Mouse (Mus musculus) layer of hippocampus, postnatal 25 days (tissue): ENCODE measurements at regions not wholly inside any gene's neighbourhood (a gene's known extent, or its start where the extent isn't known, plus 50 kb on each side); places are given as distances from the start of the nearest gene placed in this dataset.

Experiments used
- DNase-seq, 2 experiments: peaks; one replicate each; pipeline ENCODE4 v3.0.0; 2022; ENCODE audit warnings: mixed read lengths in 2 of 2, low spot score in 1 of 2; ENCODE audit errors: extremely low spot score in 1 of 2

DNA sequence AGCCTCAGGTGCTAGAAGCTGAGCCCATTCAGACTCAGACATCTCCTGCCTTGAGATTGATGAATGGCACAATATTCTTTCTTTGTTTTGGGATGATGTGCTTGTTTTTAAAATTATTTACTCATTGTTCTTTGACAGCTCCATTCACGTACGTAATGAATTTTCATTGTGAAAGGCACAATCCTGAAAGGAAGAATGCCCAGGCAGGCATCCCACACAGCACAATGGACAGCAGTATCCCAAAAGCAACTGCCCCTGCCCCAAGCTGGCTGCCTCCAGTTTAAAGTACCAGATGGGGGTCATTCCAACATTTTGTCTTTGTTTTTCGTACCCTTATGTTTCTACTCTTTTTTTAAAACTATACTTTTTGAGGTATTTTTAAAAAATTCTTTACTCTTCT is 210.9 kb upstream of the St8sia2 start:
- DNase-seq = no peak

DNA sequence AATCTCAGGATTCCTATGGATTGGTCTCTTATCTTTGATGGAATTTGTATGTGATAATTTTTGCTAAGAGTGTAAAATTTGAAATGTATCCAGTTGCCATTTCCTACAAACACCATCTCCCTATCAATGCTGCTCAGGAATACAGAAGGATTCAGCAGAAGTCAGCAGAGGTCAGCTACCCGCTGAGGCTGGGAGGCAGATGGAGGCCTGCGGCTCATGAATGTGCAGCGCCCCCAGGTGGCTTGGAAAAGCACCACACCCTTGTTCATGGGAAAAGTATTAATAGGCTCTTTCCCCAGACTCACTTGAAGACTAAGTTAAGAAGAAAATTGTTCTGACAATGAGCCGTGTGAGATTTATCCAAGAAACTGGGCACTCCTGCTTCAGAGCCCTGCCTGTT is 187.2 kb upstream of the St8sia2 start:
- peak; percentile 12 to 27 for DNase-seq

DNA sequence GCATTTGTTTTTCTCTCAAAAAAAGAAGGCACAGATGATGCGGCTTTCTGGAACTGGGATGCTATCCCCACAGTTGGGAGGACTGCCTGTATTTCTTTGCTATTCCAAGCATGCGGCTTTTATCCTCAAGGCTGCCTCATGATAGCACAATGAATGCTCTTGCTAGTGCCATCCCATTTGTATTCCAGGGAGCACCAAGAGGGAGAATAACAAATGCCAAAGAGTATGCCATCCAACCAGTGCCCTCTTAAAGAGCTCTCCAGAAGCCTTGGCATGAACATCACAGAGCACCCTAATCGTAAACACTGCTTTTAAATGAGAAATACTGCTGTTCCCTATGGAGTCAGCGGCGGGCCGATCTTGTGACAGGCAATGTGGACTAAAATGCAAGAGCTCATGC is 185.3 kb upstream of the St8sia2 start:
- no peak for DNase-seq

DNA sequence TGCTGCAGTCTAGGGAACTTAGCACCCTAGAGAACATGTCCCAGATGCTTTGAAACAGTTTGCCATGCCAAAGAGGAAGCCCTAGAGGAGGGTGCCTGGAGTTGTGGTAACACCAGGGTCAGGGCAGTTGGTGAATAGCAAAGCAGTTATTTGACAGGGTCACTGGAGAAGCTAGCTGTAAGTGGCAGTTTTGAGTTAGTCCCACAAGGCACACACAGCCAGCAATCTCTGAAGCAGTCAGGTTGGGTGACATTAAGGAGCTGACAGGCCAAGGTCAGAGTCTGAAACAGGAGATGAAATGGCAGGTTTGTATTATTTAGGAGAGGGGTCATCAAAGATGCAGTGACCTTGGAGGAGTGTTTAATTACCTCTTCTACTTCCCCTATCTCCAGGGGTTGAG is 171.2 kb upstream of the St8sia2 start:
- DNase-seq = no peak

DNA sequence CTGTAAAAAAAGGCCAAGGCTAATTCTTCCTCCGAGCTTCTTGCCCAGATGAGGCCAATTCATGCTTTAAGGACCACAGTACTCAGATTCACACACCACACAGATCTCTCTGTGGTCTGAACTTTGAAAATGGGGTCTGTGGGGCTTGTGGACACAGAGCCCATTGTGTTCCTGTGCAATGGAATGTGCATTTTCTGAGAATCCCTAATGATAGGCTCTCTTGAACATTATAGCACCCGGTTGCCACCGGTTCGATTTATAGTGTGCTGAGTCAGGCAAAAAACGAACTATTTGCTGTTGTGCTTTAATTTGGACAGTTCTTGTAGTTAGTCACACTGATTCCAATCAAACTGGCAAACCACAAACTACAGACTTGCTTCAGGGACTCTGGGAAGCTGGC is 160.7 kb upstream of the St8sia2 start:
- no peak for DNase-seq

DNA sequence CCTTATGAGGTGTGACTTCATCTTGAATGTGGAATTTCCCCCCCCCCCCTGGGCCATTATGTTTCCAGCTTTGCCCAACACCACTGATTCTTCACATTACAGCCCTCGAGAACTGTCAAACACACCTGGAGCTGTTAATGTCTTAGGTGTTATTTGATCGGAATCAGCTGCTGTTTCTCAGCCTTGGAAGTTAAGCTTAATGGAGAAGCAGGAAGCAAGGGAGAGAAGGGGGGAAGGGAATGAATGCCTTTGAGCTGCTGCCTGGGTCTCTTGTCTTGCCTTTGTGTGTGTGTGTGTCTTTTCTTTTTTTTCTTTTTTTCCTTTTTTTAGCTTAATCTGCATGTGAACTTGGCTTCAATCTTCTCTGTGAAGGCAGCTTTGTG is 159.7 kb upstream of the St8sia2 start:
- no peak for DNase-seq

DNA sequence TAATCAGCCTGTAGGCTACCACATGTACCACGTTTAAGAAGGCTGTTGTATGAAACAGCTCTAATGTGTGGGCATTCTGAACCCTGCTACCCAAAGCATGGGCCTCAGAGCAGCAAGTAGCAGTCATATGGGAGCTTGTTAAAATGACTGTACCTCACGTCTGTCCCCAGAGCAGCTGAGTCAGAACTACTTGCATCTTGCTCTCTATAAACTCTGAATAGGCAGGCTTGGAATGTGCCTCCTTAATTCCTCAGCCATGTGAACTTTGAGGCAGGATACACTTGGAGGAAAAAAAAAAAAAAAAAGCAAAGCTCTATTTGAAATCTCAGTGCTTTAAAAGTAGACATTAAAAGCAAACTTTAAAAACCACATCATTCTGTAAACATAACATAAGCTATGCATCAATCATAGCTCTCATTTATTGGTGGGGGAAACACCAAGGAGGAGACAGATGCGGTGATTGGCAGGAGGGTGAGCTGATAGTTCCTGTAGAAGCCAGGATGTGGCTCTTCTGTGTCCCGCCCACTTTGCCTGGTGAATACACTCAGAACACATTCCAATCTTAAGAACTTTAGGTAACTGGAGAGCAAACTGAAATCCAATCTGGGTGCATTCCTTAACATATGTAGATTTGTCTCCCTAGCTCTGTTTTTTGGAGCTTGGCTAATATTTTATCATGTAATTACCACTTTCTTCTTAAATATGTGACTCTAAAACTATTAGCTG is 159.2 kb upstream of the St8sia2 start:
- no peak for DNase-seq

DNA sequence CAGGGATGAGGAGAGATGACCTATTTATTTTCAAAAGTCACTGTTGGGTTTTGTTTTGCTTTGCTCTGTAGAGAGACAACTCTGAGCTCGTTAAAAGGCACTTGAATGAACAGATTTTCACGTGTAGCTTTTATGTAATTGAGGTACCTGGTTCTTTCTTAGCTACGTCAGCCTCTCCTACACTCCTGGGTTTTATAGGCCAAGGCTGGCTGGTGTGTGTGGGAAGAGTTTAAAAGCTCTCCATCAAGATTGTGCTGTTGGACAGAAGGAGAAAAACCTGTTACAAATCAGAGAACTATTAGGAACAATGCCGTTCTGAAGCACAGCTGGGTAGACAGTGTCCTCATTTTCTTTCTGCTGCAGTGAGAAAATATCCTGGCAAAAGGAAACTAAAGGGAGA is 138.1 kb upstream of the St8sia2 start:
- DNase-seq = no peak

DNA sequence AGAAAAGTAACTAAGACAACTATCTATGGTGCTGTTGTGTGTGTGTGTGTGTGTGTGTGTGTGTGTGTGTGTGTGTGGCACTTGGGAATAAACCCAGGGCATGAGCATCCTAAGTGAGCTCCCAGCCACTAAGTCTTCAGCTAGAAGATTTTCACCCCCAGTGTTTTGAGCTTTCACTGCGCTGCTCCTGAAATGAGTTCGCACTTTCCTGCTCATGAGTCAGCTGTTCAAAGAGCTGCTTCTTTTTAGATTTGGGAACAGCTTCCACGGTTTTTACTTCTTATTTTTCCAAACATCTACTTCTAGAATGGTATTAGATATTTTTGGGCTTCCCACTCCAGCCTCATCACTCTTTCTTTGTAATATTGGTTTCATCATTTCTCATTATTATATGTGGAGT is 129.7 kb upstream of the St8sia2 start:
- no peak for DNase-seq

DNA sequence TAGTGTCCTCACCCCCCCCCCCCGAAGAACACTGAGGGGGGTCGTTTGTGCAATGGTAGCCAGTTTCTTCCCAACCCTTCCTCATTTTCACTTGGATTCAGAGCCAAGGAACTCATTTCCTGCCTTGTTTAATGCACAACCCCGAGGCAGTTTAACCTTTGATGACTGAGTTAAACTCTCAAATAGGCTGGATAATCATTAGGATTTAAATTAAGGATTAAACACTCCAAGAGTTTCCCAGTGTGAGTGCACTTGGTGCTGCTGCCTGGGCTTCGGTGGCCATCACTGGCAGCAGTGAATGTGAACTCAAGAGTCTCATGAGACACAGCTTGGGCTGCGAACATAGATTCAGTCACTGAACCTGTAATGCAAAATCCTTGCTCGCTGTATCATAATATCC is 124.7 kb upstream of the St8sia2 start:
- no peak for DNase-seq

DNA sequence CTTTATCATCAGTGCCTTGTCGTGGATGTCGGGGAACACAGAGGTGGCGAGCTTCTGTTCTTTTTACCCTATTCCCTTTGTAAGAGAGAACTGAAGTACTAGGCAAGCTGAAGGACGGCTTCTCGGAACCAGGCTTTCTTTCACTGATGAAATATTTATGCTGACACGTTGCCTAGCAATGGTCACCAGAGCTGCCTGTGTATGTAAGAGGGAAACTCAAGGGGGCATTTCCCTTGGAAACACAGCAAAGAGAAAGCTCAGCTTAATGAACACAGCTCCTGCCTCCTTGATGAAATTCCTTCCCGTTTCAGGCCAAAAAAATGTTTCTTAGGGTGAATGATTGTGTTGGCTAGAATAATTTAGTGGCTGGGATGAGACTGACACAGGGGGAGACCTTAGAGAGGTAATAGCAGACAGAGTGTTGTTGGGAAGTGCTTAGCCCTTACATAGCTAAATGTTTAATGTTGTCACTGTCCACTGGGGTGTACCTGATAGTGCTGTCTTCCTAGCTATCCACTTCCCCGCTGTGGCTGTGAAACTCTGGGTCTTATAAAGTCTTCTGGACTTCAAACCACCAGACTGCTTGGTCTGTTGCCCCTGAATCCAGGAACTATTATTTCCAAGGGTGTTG is 116.8 kb upstream of the St8sia2 start:
- DNase-seq = no peak

DNA sequence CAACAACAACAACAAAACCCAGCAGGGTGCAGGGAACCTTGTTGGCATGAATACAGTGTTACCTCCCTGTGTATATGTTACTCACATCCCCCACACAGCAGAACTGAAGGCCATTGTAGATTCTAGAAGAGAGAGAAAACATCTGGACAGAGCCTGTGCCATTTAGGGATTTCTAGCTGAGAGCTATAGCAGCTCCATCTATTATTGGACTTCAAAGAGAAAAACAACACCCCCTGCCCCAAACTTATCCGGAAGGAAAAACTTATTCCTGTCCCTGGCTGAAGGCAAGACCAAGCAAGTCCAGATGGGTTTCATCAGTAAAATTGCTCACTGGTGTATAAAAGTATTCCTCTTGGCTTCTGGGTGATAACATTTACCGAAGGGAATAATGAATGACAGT is 98.6 kb upstream of the St8sia2 start:
- no peak for DNase-seq

DNA sequence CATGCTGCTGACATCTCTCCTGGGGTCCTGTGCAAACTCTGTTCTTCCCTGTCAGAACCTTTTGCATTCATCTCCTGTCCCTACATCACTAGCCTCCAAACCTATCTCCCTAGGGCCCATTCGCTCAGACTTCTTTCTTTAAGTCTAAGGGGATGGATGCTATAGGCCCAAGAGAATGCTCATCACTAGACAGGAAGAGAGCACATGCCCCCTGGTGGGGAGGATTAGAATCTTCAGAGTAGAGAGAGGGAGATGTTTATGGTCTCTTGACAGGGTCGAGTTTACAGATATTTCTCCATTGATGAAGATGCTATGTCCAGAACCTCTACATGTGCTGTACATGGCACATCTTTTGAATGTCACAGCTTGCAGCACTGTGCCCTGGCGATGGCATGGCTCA is 94.9 kb upstream of the St8sia2 start:
- no peak for DNase-seq

DNA sequence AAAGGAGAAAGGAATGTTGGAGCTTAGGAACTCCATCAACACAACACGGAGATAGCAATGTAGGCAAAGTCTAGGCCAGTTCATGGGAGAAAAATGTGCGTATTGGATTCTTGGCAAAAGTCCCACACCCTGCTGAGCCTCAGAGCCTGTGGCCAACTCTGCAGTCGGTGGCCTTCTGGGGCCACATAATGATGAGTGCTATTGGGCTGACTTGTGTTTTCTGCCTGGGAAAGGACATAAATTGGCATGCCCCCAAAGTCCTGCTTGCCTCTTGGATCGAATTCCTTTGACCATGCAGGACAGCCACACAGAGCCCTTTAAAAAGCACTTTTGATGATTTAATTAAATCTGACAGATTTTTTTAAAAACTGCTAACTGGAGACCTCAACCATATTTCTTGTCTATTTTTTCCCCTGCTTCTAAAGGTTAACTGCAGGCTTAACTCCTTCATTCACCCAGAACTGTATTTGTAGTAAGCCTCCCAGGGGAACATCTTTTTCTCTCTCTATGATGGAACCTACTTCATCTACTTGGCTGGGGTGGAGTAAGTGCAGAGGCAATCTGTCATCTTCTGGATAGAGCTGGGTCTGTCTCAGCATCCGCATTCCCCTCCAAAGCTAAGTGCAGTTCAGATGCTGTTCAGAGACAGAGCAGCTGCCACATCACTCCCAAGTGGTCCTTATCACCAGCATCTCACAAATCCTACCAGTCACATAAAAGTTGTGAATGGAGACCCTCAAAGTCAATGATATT is 93.9 kb upstream of the St8sia2 start:
- no peak for DNase-seq

DNA sequence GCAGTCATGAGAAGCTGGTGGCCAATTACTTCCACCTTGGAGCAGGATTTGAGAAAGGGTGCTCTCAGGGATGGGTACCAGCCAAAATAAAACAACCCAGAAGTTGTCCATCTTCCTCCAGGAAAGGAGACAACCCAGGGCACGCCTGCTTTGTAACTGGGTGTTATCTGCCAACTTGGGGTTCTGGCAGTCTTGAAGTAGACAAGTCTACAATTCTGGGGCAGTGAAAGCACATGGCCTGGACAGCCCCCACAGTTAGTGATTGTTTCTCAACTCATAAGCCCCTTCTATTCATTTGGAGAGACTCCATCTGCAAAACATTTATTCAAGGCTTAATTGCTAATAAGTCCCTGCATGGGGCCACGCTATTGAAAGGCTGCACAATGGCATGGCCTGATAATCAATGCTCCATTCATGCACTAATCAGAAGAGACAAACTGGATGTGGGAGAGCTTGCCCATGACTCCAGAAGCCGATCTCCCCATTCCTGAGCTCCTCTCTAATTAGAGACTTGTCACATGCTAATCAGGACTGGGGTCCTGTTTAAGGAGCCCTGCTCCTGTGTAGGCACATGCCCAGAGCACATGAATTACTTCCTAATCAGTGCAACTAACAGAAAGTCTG is 78.0 kb upstream of the St8sia2 start:
- no peak for DNase-seq

DNA sequence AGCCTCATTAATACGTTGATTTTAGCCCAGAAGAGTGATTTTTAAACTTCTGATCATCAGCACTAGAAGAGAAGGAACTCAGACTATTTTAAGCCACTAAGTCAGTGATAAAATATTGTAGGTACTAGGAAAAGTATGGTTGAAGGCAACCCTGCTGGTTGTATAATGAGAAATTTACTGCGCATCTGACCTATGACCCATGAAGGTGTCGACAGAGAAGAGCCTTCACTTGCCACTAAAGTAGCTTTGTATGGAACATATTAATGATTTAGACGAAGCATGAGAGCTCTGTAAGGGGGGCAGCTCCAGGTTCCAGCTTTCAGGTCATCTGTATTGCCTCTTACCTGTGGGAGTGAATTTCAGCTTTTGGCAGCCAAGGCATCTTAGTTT is 67.4 kb upstream of the St8sia2 start:
- DNase-seq = no peak

DNA sequence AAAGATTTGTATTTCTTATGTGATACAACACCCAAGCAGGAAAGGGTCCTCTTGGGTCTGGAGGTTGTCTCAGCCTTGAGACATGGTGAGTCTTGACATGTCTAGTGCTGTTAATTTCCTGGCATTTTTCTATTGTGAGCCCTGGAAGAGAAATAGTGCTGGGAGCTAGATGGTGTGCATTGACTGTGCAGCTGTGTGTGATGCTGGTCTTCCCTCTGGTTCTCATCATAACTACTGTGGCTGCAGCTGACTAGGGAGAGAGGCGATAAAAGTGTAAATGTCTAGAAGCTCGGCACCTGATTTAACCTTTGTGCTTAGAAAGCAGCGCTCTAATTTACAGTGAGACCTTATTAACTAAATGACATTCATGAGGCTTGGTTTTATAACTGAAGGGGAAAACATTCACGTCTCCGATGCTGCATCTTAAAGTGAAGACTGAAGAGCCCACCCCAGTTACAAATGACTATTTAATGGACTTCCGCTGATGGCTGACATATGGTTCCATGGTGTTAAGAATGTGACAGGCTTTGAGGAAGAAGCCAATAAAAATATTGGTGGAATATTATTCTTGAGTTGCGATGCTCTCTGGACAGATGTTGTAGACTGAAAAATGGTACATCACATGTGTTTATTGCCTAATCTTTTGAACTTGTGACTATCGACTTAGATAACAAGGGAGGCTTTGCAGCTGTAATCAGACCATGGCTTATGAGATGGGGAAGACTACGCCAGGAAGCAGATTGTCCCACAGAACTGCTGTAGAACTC is 66.8 kb upstream of the St8sia2 start:
- DNase-seq = no peak

DNA sequence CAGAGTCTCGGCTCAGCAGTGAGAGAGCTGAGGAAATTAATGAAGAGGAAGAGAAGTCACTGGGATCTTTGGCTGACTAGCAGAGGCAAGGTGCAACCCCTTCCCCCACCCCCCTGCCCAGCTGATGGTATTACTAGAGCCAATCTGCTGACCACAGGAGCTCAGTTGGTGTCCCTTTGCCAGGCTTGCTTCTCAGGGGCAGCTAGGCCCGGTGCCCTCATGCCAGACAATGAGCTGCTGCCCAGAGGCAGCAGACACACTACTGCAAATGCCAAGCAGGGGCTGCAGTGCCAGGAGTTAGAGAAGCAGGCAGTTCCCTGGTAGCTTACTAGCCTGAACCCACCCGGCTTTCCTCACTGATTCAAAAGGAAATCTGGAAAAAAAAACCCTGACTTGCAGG is 59.1 kb upstream of the St8sia2 start:
- no peak for DNase-seq

DNA sequence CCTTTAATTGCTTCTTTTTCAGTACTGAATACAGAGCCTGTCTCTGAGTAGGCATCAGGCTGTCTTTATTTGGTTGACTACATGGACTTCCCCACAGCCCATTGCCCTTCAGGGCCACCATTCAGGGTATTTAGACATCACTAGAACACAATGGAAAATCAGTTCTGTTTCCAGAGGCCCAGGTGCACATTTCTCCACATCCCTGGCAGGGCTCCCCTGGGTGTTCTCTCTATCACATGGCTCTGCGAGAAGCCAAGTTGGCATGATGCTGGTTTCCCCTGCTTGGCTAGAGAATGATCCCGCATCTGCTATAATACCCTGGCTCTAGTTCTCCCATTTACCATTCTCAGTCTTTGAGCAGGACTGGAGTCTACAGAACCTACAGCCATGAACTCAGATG is 57.3 kb upstream of the St8sia2 start:
- no peak for DNase-seq

DNA sequence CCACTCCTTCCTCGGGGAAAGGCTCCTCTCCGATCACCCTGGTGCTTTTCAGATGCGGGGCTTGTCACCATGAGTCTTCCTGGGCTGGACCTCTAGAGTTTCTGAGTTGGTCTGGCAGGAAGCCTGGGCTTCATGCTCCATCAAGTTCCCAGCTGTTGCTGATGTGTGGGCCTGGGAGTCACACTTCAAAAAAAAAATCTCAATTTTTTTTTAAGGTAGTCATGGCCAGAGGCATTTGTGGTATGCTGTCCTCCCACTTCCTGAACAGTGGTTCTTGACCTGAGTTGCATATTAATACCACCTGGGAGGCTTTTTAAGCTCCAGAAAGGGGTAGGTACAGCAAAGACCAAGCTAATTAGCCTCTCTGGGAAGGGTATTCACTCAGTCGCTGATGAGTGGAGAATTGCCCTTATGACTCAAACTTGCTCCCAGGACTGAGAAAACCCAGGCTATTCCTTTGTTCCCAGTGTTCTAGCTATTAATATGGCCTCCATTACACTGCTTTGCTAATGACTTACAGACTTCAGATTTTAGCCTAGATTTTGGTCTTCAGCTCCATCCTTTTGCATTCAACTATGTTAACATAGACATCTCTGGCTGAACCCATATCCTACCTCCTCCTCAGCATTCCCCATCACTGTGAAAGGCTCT is 52.1 kb upstream of the St8sia2 start:
- no peak for DNase-seq
